ENCODE assay signal across 12 mouse cellular contexts in genomic region chr9:117247311-117247980, GRCm38 (mm10).
A peak's percentile ranks its signal among the peaks of the same experiment; 100 is the strongest.
DNase-seq lines count a peak whose midpoint lies in the region; ATAC-seq lines count a peak whose summit lies in the region.
"Had no signal": no experiment of that assay in that cellular context is flagged by ENCODE, and none has a peak within 500 bp of the region (broad histone marks: within the 10 kb centered on the region; RNA-seq: fewer than 3 reads in every experiment).

No protein-coding gene starts in this region.

- H3K9me3 ChIP-seq in kidney, embryonic 16.5 days (ENCODE audit: low read length): no peaks in the 10 kb centered on the region
- no peaks in the 10 kb centered on the region for H3K9me3 ChIP-seq in embryonic facial prominence, embryonic 12.5 days
- no peaks in the 10 kb centered on the region for H3K9me3 ChIP-seq in heart, embryonic 16.5 days (replicated peaks; ENCODE audit: control insufficient read depth, low read length)
- H3K9me3 ChIP-seq in limb, embryonic 13.5 days: no peaks in the 10 kb centered on the region

- H3K27ac ChIP-seq in kidney, embryonic 16.5 days (ENCODE audit: low read length): peak overlapping the region; percentile 59
- peak overlapping the region; percentile 48 for H3K27ac ChIP-seq in embryonic facial prominence, embryonic 12.5 days
- H3K27ac ChIP-seq in heart, embryonic 16.5 days (ENCODE audit: low read length): peak overlapping the region; percentile 75
- peak overlapping the region; percentile 73; the same call in 1 of the 2 replicates for H3K27ac ChIP-seq in limb, embryonic 13.5 days

- H3K4me2 ChIP-seq in kidney, embryonic 16.5 days (replicated peaks; ENCODE audit: low read depth, low read length): peak overlapping the region; percentile 37
- peak overlapping the region; percentile 33 for H3K4me2 ChIP-seq in embryonic facial prominence, embryonic 12.5 days (replicated peaks)
- H3K4me2 ChIP-seq in heart, embryonic 16.5 days (ENCODE audit: low read depth, low read length): peak overlapping the region; percentile 53
- H3K4me2 ChIP-seq in limb, embryonic 13.5 days (replicated peaks): peak overlapping the region; percentile 79

- no peak for DNase-seq in kidney, adult 18-20 months
- no peak for DNase-seq in ovary, postnatal 36 days (ENCODE audit: low spot score)
- no peak for DNase-seq in left cerebral cortex, adult 9 months (ENCODE audit: low spot score in 2 of 2)
- DNase-seq in cerebellum, postnatal 36 days: no peak
- DNase-seq: adrenal gland, postnatal 36 days; layer of hippocampus, postnatal 36 days; thymus, postnatal 14 days had no signal

- H3K27me3 ChIP-seq in kidney, embryonic 16.5 days (ENCODE audit: insufficient read depth, low read length): no peaks in the 10 kb centered on the region
- H3K27me3 ChIP-seq in embryonic facial prominence, embryonic 12.5 days: no peaks in the 10 kb centered on the region
- H3K27me3 ChIP-seq in heart, embryonic 16.5 days (ENCODE audit: control insufficient read depth, insufficient read depth, low read length): no peaks in the 10 kb centered on the region
- H3K27me3 ChIP-seq in limb, embryonic 13.5 days: no peaks in the 10 kb centered on the region

- peaks cover 40% of the 10 kb centered on the region for H3K4me1 ChIP-seq in kidney, embryonic 16.5 days (ENCODE audit: insufficient read depth, low read length)
- peaks cover 37% of the 10 kb centered on the region for H3K4me1 ChIP-seq in embryonic facial prominence, embryonic 12.5 days
- peaks cover 16% of the 10 kb centered on the region for H3K4me1 ChIP-seq in heart, embryonic 16.5 days (ENCODE audit: control insufficient read depth, insufficient read depth, low read length)
- peaks cover 50% of the 10 kb centered on the region for H3K4me1 ChIP-seq in limb, embryonic 13.5 days

- H3K4me3 ChIP-seq in kidney, embryonic 16.5 days (ENCODE audit: low read length): peak overlapping the region; percentile 4; the same call in 1 of the 2 replicates
- no peak overlapping the region for H3K4me3 ChIP-seq in embryonic facial prominence, embryonic 12.5 days
- peak overlapping the region; percentile 28 for H3K4me3 ChIP-seq in heart, embryonic 16.5 days (ENCODE audit: low read length)
- peak overlapping the region; percentile 23 for H3K4me3 ChIP-seq in limb, embryonic 13.5 days
- H3K4me3 ChIP-seq: megakaryocyte, embryonic 14.5 days had no signal

- H3K9ac ChIP-seq in kidney, embryonic 16.5 days (replicated peaks; ENCODE audit: low read length): peak overlapping the region; percentile 23; the same call in 1 of the 2 replicates
- no peak overlapping the region for H3K9ac ChIP-seq in embryonic facial prominence, embryonic 12.5 days
- peak overlapping the region; percentile 19; the same call in 1 of the 2 replicates for H3K9ac ChIP-seq in heart, embryonic 16.5 days (ENCODE audit: low read length)
- peak overlapping the region; percentile 39 for H3K9ac ChIP-seq in limb, embryonic 13.5 days

- H3K36me3 ChIP-seq in kidney, embryonic 16.5 days (ENCODE audit: insufficient read depth, low read length): no peaks in the 10 kb centered on the region
- H3K36me3 ChIP-seq in embryonic facial prominence, embryonic 12.5 days: no peaks in the 10 kb centered on the region
- no peaks in the 10 kb centered on the region for H3K36me3 ChIP-seq in heart, embryonic 16.5 days (ENCODE audit: control insufficient read depth, insufficient read depth)
- H3K36me3 ChIP-seq in limb, embryonic 13.5 days: peaks cover 12% of the 10 kb centered on the region

- no peak for ATAC-seq in kidney, embryonic 16.5 days (ENCODE audit: low FRiP score, low TSS enrichment)
- ATAC-seq in embryonic facial prominence, embryonic 12.5 days (ENCODE audit: insufficient number of reproducible peaks, insufficient read depth, low FRiP score, low TSS enrichment): no peak
- ATAC-seq in heart, embryonic 16.5 days (replicated peaks; ENCODE audit: extremely low read depth, insufficient read depth, low FRiP score): no peak
- no peak for ATAC-seq in limb, embryonic 13.5 days (ENCODE audit: low FRiP score, low read depth)

- 10% methylated on average over 5 of the region's 5 CpGs for WGBS in kidney, embryonic 16.5 days
- WGBS in embryonic facial prominence, embryonic 12.5 days: 21% methylated on average over 5 of the region's 5 CpGs
- WGBS in heart, embryonic 16.5 days: 19% methylated on average over 5 of the region's 5 CpGs
- WGBS in limb, embryonic 13.5 days: 17% methylated on average over 5 of the region's 5 CpGs
